Mouse (Mus musculus): ENCODE data around the gene Ankrd6. TPM values are rescaled to one million over a fixed set of nuclear protein-coding genes. Genes with fewer than 3 reads are reported as not detected.

Ankrd6 gene
- polyA plus RNA-seq, 1 experiment from 2014 or later, result 20.1 TPM

GRCm38 (mm10) chr4:32798976-32799375 lies 151.7 kb downstream of the Ankrd6 start:
- Histone ChIP-seq H3K36me3 (peaks cover 6% of the 10 kb centered on the region; the same call in 1 of the 2 replicates), H3K27me3 (no peaks in the 10 kb centered on the region), H3K9ac (no peak overlapping the region), H3K4me3 (no peak overlapping the region), H3K4me1 (replicated peaks) (peaks cover 16% of the 10 kb centered on the region), H3K27ac (replicated peaks) (no peak overlapping the region), H3K9me3 (no peaks in the 10 kb centered on the region), H3K4me2 (no peak overlapping the region)
- WGBS, result 92% methylated on average over 4 of the region's 4 CpGs
- no peak for ATAC-seq (ENCODE audit: low read depth)

- no peak for ATAC-seq (ENCODE audit: low read depth)
- Histone ChIP-seq H3K9ac (no peak overlapping the region), H3K4me1 (replicated peaks) (no peaks in the 10 kb centered on the region), H3K36me3 (no peaks in the 10 kb centered on the region), H3K27me3 (no peaks in the 10 kb centered on the region), H3K27ac (replicated peaks) (no peak overlapping the region), H3K9me3 (no peaks in the 10 kb centered on the region), H3K4me3 (no peak overlapping the region), H3K4me2 (no peak overlapping the region)
- WGBS, result 89% methylated on average over 4 of the region's 4 CpGs
These were observed 161.6 kb downstream of the Ankrd6 start for GRCm38 (mm10) chr4:32789020-32789419.

- WGBS, result 96% methylated on average over 1 of the region's 1 CpGs
- Histone ChIP-seq H3K36me3 (no peaks in the 10 kb centered on the region), H3K27me3 (no peaks in the 10 kb centered on the region), H3K4me3 (no peak overlapping the region), H3K4me2 (no peak overlapping the region), H3K27ac (replicated peaks) (no peak overlapping the region), H3K4me1 (replicated peaks) (no peaks in the 10 kb centered on the region), H3K9ac (no peak overlapping the region), H3K9me3 (no peaks in the 10 kb centered on the region)
- no peak for ATAC-seq (ENCODE audit: low read depth)
These were observed 163.5 kb downstream of the Ankrd6 start for GRCm38 (mm10) chr4:32787110-32787509.

- no peak overlapping the region for H3K4me3 ChIP-seq
- ATAC-seq (ENCODE audit: low read depth), result no peak
- no peaks in the 10 kb centered on the region for H3K9me3 ChIP-seq
- WGBS, result 95% methylated on average over 4 of the region's 4 CpGs
- no peaks in the 10 kb centered on the region for H3K27me3 ChIP-seq
- peaks cover 32% of the 10 kb centered on the region for H3K36me3 ChIP-seq
- H3K4me2 ChIP-seq, result no peak overlapping the region
- H3K9ac ChIP-seq, result no peak overlapping the region
- no peaks in the 10 kb centered on the region for H3K4me1 ChIP-seq (replicated peaks)
- H3K27ac ChIP-seq (replicated peaks), result no peak overlapping the region
These were observed 170.6 kb downstream of the Ankrd6 start for GRCm38 (mm10) chr4:32779996-32780395.

GRCm38 (mm10) chr4:32770284-32770810 lies 180.3 kb downstream of the Ankrd6 start:
- 95% methylated on average over 7 of the region's 7 CpGs for WGBS
- no peaks in the 10 kb centered on the region for H3K4me1 ChIP-seq (replicated peaks)
- no peak for ATAC-seq (ENCODE audit: low read depth)

GRCm38 (mm10) chr4:32768046-32768445 lies 182.6 kb downstream of the Ankrd6 start:
- Histone ChIP-seq H3K9me3 (no peaks in the 10 kb centered on the region), H3K36me3 (peaks cover 87% of the 10 kb centered on the region), H3K27ac (replicated peaks) (no peak overlapping the region), H3K9ac (no peak overlapping the region), H3K4me2 (no peak overlapping the region), H3K4me1 (replicated peaks) (no peaks in the 10 kb centered on the region), H3K4me3 (no peak overlapping the region), H3K27me3 (no peaks in the 10 kb centered on the region)
- no peak for ATAC-seq (ENCODE audit: low read depth)
- WGBS, result 95% methylated on average over 10 of the region's 10 CpGs

More at GRCm38 (mm10) chr4:32770284-32770810, 180.3 kb downstream of the Ankrd6 start:
- H3K9me3 ChIP-seq, result no peaks in the 10 kb centered on the region
- H3K4me3 ChIP-seq, result no peak overlapping the region
- peaks cover 87% of the 10 kb centered on the region for H3K36me3 ChIP-seq
- H3K4me2 ChIP-seq, result no peak overlapping the region
- no peak overlapping the region for H3K27ac ChIP-seq (replicated peaks)
- H3K27me3 ChIP-seq, result no peaks in the 10 kb centered on the region
- H3K9ac ChIP-seq, result no peak overlapping the region

GRCm38 (mm10) chr4:32767471-32767870 lies 183.2 kb downstream of the Ankrd6 start:
- H3K4me3 ChIP-seq, result no peak overlapping the region
- no peak overlapping the region for H3K4me2 ChIP-seq
- no peak overlapping the region for H3K27ac ChIP-seq (replicated peaks)
- H3K4me1 ChIP-seq (replicated peaks), result no peaks in the 10 kb centered on the region
- no peak overlapping the region for H3K9ac ChIP-seq
- H3K9me3 ChIP-seq, result no peaks in the 10 kb centered on the region
- H3K27me3 ChIP-seq, result no peaks in the 10 kb centered on the region
- H3K36me3 ChIP-seq, result peaks cover 87% of the 10 kb centered on the region
- no peak for ATAC-seq (ENCODE audit: low read depth)
- 75% methylated on average over 7 of the region's 7 CpGs for WGBS

- H3K4me3 ChIP-seq, result no peak overlapping the region
- 94% methylated on average over 2 of the region's 2 CpGs for WGBS
- H3K27me3 ChIP-seq, result no peaks in the 10 kb centered on the region
- no peaks in the 10 kb centered on the region for H3K4me1 ChIP-seq (replicated peaks)
- H3K9me3 ChIP-seq, result no peaks in the 10 kb centered on the region
- H3K9ac ChIP-seq, result no peak overlapping the region
- no peak overlapping the region for H3K27ac ChIP-seq (replicated peaks)
- peaks cover 80% of the 10 kb centered on the region for H3K36me3 ChIP-seq
- H3K4me2 ChIP-seq, result no peak overlapping the region
- ATAC-seq (ENCODE audit: low read depth), result no peak
These were observed 193.2 kb downstream of the Ankrd6 start for GRCm38 (mm10) chr4:32757430-32757829.

Other genes starting within 250 kb of the Ankrd6 start
- 159 and 163 TPM in 2 replicates for gene Lyrm2, start 150.6 kb downstream of the Ankrd6 start, polyA plus RNA-seq (2015; fragmentation: Nextera tagmentation; extraction: Ambion mirVana)
- gene Rragd, start 32.2 kb upstream of the Ankrd6 start, polyA plus RNA-seq (2015; fragmentation: Nextera tagmentation; extraction: Ambion mirVana), result 41.3 and 44.3 TPM in 2 replicates
- 63.9 and 70.0 TPM in 2 replicates for gene Ube2j1, start 80.6 kb upstream of the Ankrd6 start, polyA plus RNA-seq (2015; fragmentation: Nextera tagmentation; extraction: Ambion mirVana)
- 0.45 and 0.96 TPM in 2 replicates for gene Gabrr2, start 112.2 kb upstream of the Ankrd6 start, polyA plus RNA-seq (2015; fragmentation: Nextera tagmentation; extraction: Ambion mirVana)
- gene Gabrr1, start 181.7 kb upstream of the Ankrd6 start, polyA plus RNA-seq (2015; fragmentation: Nextera tagmentation; extraction: Ambion mirVana), result 0.18 and 0.25 TPM in 2 replicates
- 1.3 and 1.4 TPM in 2 replicates for gene Pm20d2, start 238.9 kb upstream of the Ankrd6 start, polyA plus RNA-seq (2015; fragmentation: Nextera tagmentation; extraction: Ambion mirVana)